Mouse (Mus musculus) large intestine, adult 2 months (tissue): ENCODE measurements around the gene Rpl12. TPM values are rescaled to one million over a fixed set of nuclear protein-coding genes. Genes with fewer than 3 reads are reported as not detected.

Source experiments
- DNase-seq: peaks from one replicate; pipeline ENCODE4 v3.0.0-alpha.2; 2012; ENCODE audit warnings: low read depth, low spot score
- WGBS: fragments of 180-500 bp; shearing (Covaris S2); methylation state at CpG from one replicate; pipeline ENCODE4 v1.1.7; 2018; 5-methylcytosine and 5-hydroxymethylcytosine counted together
- polyA plus RNA-seq: library from polyadenylated mRNA; depleted of rRNA; stranded (reverse); fragments of >200 nt; gene quantifications from 2 replicates; pipeline ENCODE4 v1.2.3, GENCODE M21; 2012; rRNA removed

The Rpl12 gene
- 380 and 390 TPM in 2 replicates for polyA plus RNA-seq

- no peak for DNase-seq
Measured at GRCm38 (mm10) chr2:32961192-32961995, at the start of gene Rpl12, which contains the start of gene Lrsam1. Rpl12 (plus strand) TSS chr2:32961559. Lrsam1 (minus strand) TSS chr2:32961614.

GRCm38 (mm10) chr2:32911639-32912182 is 49.6 kb upstream of the Rpl12 start:
- DNase-seq, result no peak
- 81% methylated on average over 7 of the region's 7 CpGs for WGBS

More at GRCm38 (mm10) chr2:32961192-32961995, at the start of gene Rpl12, which contains the start of gene Lrsam1:
- 2% methylated on average over 55 of the region's 55 CpGs for WGBS

DNA sequence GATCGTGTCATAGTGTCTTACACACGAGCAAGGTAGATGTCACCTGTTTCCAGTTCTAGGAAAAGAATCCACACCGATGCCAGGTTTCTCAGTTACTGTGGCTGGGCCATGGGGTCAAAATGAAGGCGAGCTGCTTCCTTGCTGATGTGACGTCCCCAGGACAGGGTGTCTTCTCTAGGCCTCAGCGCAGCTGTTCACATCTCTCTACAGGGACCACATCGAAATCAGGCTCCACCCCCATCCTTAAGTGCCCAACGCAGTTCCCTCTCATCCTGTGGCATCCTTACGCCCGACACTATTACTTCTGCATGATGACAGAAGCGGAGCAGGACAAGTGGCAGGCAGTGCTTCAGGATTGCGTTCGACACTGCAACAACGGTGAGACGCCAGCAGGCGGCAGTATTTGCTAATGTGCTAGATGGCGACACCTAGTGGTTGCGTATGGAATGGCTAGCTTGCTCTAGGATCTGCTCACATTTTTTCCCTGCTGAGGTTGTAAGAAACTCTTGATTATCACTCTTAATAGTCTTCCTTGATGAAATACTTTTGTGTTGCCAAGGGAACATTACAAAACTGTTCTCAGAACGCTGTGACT is 49.1 kb upstream of the Rpl12 start:
- DNase-seq, result no peak
- 32% methylated on average over 19 of the region's 19 CpGs for WGBS

GRCm38 (mm10) chr2:32914362-32914761 is 47.0 kb upstream of the Rpl12 start:
- 30% methylated on average over 5 of the region's 5 CpGs for WGBS
- DNase-seq, result no peak

- no peak for DNase-seq
- WGBS, result 32% methylated on average over 3 of the region's 3 CpGs
Measured at GRCm38 (mm10) chr2:32914896-32915295, 46.5 kb upstream of the Rpl12 start.

DNA sequence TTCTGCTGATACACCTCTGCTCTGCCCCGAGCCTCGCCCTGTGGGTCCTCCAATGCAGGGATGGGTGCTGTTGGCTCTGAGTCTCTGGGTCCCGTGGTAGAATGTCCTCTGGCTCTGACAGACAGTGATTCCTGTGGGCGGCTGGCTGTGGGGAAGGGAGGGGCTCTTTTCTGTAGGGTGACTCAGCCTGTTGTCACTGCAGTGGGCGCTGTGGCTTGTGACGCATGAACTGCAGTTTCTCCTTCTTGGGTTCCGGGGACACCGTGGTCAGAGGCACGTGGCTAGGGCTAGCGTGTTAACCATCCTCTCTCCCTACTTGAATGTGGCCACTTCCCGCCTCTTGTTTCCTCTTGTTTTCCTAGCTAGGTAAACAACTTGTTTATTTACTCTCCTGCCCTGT is 43.8 kb upstream of the Rpl12 start:
- DNase-seq, result no peak
- WGBS, result 63% methylated on average over 11 of the region's 11 CpGs

DNA sequence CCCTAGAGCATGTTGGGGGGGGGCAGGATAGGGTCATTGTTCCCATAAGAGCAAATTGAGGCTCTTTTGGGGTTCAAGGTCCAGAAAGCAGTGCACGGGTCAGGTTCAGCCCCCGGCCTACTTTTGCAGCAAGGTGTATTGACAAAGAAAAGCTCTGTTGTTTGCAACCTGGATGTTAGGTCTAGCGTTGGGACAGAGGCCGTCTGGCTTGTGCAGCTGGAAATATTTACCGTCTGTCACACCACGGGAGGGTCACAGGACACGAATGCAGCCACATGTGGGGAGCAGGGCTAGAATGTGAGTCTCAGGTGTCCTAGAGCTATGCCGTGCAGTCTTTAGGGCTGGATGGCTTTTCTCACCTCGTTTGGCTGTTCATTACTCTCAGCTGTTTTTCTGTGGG is 43.0 kb upstream of the Rpl12 start:
- WGBS, result 80% methylated on average over 9 of the region's 9 CpGs
- no peak for DNase-seq

GRCm38 (mm10) chr2:32921235-32921634 is 40.1 kb upstream of the Rpl12 start:
- 84% methylated on average over 7 of the region's 7 CpGs for WGBS
- DNase-seq, result no peak

DNA sequence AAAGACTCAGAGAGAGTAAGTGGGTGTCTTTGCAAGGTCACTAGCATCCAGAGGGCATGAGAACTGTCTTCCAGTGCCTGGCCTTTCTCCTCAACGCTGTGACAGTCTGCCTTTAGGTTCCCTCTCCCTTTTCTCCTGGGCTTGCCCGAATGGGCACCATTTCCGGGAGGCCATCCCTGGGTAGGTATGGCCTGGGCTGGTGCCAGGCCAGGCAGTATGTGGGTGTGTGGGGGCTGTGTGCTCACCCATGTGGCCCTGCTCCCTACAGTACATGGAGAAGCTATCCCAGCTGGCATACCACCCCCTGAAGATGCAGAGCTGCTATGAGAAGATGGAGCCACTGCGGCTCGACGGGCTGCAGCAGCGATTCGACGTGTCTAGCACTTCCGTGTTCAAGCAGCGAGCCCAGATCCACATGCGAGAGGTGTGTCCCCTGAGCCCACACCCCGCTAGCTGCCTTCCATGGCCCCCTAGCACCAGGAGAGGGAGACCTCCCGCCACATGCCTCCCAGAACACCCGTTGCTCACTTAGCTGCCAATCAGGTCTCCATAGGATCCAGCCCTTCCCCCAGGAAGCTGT is 39.5 kb upstream of the Rpl12 start:
- DNase-seq, result no peak
- 89% methylated on average over 15 of the region's 15 CpGs for WGBS

- no peak for DNase-seq
- WGBS, result 89% methylated on average over 13 of the region's 13 CpGs
Measured at GRCm38 (mm10) chr2:32922564-32922963, 38.8 kb upstream of the Rpl12 start.

GRCm38 (mm10) chr2:32923551-32924250 is 37.7 kb upstream of the Rpl12 start:
- WGBS, result 92% methylated on average over 24 of the region's 24 CpGs

GRCm38 (mm10) chr2:32924306-32924844 is 37.0 kb upstream of the Rpl12 start:
- WGBS, result 72% methylated on average over 10 of the region's 10 CpGs

More at GRCm38 (mm10) chr2:32923551-32924250, 37.7 kb upstream of the Rpl12 start:
- DNase-seq, result no peak

GRCm38 (mm10) chr2:32926330-32927075 is 34.9 kb upstream of the Rpl12 start:
- 88% methylated on average over 12 of the region's 12 CpGs for WGBS
- DNase-seq, result no peak

More at GRCm38 (mm10) chr2:32924306-32924844, 37.0 kb upstream of the Rpl12 start:
- DNase-seq, result no peak

- 71% methylated on average over 15 of the region's 15 CpGs for WGBS
- no peak for DNase-seq
Measured at GRCm38 (mm10) chr2:32927624-32928234, 33.6 kb upstream of the Rpl12 start.

DNA sequence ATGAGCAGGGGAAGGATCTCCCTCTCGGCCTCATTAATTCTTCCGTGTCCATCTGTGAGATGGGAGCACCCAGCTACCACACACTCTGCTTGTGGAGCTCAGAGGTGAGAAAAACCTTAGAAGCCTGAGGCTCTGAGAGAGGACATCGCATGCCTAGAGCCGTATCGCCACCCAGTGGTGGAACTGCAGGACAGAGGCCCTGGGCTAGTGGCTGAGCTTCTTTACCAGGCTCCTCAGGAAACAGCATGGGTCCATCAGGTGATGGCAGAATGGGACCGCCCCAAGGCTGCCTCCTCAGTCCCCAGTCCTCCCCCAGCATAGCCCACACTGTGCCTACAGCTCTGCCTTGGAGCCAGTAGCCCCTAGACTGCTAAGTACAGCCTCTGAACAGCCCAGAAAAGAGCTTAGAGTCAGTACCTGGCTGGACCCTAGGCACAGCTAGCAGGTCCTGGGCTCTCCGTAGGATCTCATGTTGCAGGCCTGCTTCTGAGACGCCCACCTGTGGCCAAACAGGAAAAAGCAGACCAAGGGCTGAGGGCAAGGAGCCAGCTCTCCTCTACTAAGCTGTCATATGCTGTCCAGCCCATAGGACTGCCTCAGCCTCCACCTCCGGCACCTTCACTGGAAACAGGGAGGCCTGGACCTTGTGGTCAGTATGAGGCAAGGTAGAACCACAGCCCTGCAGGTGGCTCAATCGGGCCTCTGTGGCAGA is 33.0 kb upstream of the Rpl12 start:
- WGBS, result 49% methylated on average over 10 of the region's 10 CpGs
- DNase-seq, result no peak

DNA sequence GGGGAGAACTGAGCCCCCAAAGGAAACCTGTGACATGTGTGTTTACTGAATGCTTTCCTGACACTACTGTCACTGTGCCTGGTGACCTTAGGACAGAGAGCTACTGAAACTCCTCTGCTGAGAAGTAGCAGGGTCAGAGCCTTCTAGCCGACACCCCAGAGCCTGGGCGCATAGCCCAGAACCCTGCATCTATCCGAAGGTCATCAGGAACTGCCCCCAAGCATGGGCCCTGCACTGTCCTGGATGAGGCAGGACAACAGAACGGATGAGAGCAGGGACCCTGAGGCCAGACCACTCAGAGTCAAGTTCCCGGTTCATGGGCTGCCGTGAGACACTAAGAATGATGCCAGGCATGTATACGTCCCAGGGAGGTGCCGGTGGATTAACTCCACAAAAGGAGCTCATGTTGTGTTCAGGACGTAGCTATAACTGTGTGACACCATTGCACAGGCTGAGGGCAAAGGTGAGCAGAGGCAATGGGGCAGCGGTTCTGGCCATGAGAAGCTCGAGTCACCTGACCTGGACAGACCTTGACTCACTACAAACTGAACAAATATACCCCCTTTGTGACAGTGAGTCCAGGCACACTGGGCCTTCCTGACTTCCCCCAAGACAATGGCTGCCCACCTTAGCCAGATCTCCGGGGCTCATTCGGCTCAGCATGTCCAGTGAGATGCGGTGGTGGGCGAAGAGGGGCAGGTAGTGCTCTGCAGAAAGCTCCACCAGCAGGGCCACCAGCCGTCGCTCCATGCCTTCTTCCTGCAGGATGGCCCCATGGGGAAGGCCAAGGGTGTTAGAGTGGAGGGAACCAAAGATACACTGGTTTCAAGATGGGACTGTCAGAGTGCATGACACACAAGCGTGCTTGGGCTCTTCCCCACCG is 32.2 kb upstream of the Rpl12 start:
- no peak for DNase-seq
- WGBS, result 84% methylated on average over 19 of the region's 19 CpGs

GRCm38 (mm10) chr2:32931730-32932129 is 29.6 kb upstream of the Rpl12 start:
- 56% methylated on average over 7 of the region's 7 CpGs for WGBS
- DNase-seq, result no peak
